8 mouse cellular contexts compared by ENCODE assay signal in genomic region chr12:84219121-84219561, GRCm38 (mm10). TPM values are rescaled to one million over a fixed set of nuclear protein-coding genes. Genes with fewer than 3 reads are reported as not detected.
DNase-seq lines count a peak whose midpoint lies in the region; ATAC-seq and TF ChIP-seq lines count a peak whose summit lies in the region.

No protein-coding gene starts in this region.

- ATAC-seq in heart, postnatal 0 days (ENCODE audit: insufficient read depth, low read depth) = peak; percentile 9; the same call in 1 of the 2 replicates
- peak; percentile 9; the same call in 1 of the 2 replicates for ATAC-seq in lung, embryonic 14.5 days (ENCODE audit: insufficient read depth)
- ATAC-seq in stomach, embryonic 14.5 days (ENCODE audit: insufficient number of reproducible peaks, insufficient read depth, low FRiP score, low read depth) = peak; percentile 5; the same call in 1 of the 2 replicates

- peak overlapping the region; percentile 93 for H3K4me3 ChIP-seq in brown adipose tissue, adult 24 weeks (ENCODE audit: insufficient read depth, low read depth, low read length)
- peak overlapping the region; percentile 95 for H3K4me3 ChIP-seq in heart, postnatal 0 days (ENCODE audit: low read depth, low read length)
- peak overlapping the region; percentile 85 for H3K4me3 ChIP-seq in lung, embryonic 14.5 days (ENCODE audit: low read depth, low read length)
- peak overlapping the region; percentile 89 for H3K4me3 ChIP-seq in stomach, embryonic 14.5 days (ENCODE audit: low read depth, low read length)

- no peaks in the 10 kb centered on the region for H3K27me3 ChIP-seq in heart, postnatal 0 days (ENCODE audit: control insufficient read depth, insufficient read depth, low read length)
- H3K27me3 ChIP-seq in lung, embryonic 14.5 days (ENCODE audit: insufficient read depth, low read length) = no peaks in the 10 kb centered on the region
- no peaks in the 10 kb centered on the region for H3K27me3 ChIP-seq in stomach, embryonic 14.5 days (ENCODE audit: control insufficient read depth, insufficient read depth, low read length)

- H3K27ac ChIP-seq in brown adipose tissue, adult 24 weeks (replicated peaks; ENCODE audit: low read depth, low read length) = peak overlapping the region; percentile 85
- peak overlapping the region; percentile 94 for H3K27ac ChIP-seq in heart, postnatal 0 days (ENCODE audit: low read depth)
- H3K27ac ChIP-seq in lung, embryonic 14.5 days (ENCODE audit: low read depth) = peak overlapping the region; percentile 94
- peak overlapping the region; percentile 96 for H3K27ac ChIP-seq in stomach, embryonic 14.5 days (ENCODE audit: low read length)

- peaks cover 25% of the 10 kb centered on the region for H3K4me1 ChIP-seq in brown adipose tissue, adult 24 weeks (ENCODE audit: control insufficient read depth, insufficient read depth, insufficient read length, low read length)
- H3K4me1 ChIP-seq in heart, postnatal 0 days (ENCODE audit: control insufficient read depth, insufficient read depth) = peaks cover 37% of the 10 kb centered on the region
- H3K4me1 ChIP-seq in lung, embryonic 14.5 days (ENCODE audit: insufficient read depth) = peaks cover 20% of the 10 kb centered on the region
- peaks cover 22% of the 10 kb centered on the region for H3K4me1 ChIP-seq in stomach, embryonic 14.5 days (ENCODE audit: control insufficient read depth, insufficient read depth, low read length)

- H3K9me3 ChIP-seq in heart, postnatal 0 days (replicated peaks; ENCODE audit: control insufficient read depth, low read length) = no peaks in the 10 kb centered on the region
- no peaks in the 10 kb centered on the region for H3K9me3 ChIP-seq in lung, embryonic 14.5 days (ENCODE audit: low read depth, low read length)
- H3K9me3 ChIP-seq in stomach, embryonic 14.5 days (ENCODE audit: control insufficient read depth, low read depth, low read length) = no peaks in the 10 kb centered on the region

- no peak for TF ChIP-seq CTCF in heart, postnatal 0 days (IDR thresholded peaks at IDR 0.05; ENCODE audit: low read depth)
- TF ChIP-seq CTCF in lung, embryonic 14.5 days (IDR thresholded peaks at IDR 0.05; ENCODE audit: low read depth) = no peak

- peak overlapping the region; percentile 90 for H3K4me2 ChIP-seq in heart, postnatal 0 days (ENCODE audit: low read depth, low read length)
- peak overlapping the region; percentile 75 for H3K4me2 ChIP-seq in lung, embryonic 14.5 days
- H3K4me2 ChIP-seq in stomach, embryonic 14.5 days (replicated peaks; ENCODE audit: low read depth, low read length) = peak overlapping the region; percentile 85

- no peak for TF ChIP-seq EP300 in heart, postnatal 0 days (IDR thresholded peaks at IDR 0.05; ENCODE audit: low read depth)

- WGBS in heart, postnatal 0 days = 6% methylated on average over 14 of the region's 14 CpGs
- WGBS in lung, embryonic 14.5 days = 6% methylated on average over 14 of the region's 14 CpGs
- 6% methylated on average over 14 of the region's 14 CpGs for WGBS in stomach, embryonic 14.5 days

- peak overlapping the region; percentile 94 for H3K9ac ChIP-seq in heart, postnatal 0 days (replicated peaks; ENCODE audit: low read depth, low read length)
- peak overlapping the region; percentile 97 for H3K9ac ChIP-seq in lung, embryonic 14.5 days
- H3K9ac ChIP-seq in stomach, embryonic 14.5 days (replicated peaks; ENCODE audit: low read depth, low read length) = peak overlapping the region; percentile 83

- peak; percentile 49 for DNase-seq in layer of hippocampus, adult 9-11 months
- no peak for DNase-seq in layer of hippocampus, postnatal 10 days (ENCODE audit: low spot score in 2 of 2)
- peak; percentile 49 for DNase-seq in heart, postnatal 0 days (ENCODE audit: low spot score)
- no peak for DNase-seq in lung, embryonic 14.5 days
- DNase-seq in embryo, embryonic 10.5 days (ENCODE audit: low spot score) = no peak
- DNase-seq in urinary bladder, postnatal 25 days (ENCODE audit: low spot score) = no peak

- H3K36me3 ChIP-seq in heart, postnatal 0 days (replicated peaks; ENCODE audit: control insufficient read depth, insufficient read depth, low read length) = no peaks in the 10 kb centered on the region
- peaks cover 13% of the 10 kb centered on the region; the same call in 1 of the 2 replicates for H3K36me3 ChIP-seq in lung, embryonic 14.5 days (ENCODE audit: insufficient read depth)
- no peaks in the 10 kb centered on the region for H3K36me3 ChIP-seq in stomach, embryonic 14.5 days (ENCODE audit: control insufficient read depth, insufficient read depth, low read length)

RNA-seq across cellular contexts. Expression of gene Elmsan1, which starts 0.5 kb away (rescaled TPM):
- 10 to 100 TPM; 13.3 to 13.5 TPM for total RNA-seq in layer of hippocampus, postnatal 10 days (2021)
- 6.9 and 9.5 TPM in 2 replicates for polyA plus RNA-seq in brown adipose tissue, adult 24 weeks (2012; ENCODE audit: insufficient read depth, insufficient read length, missing spikeins)
- total RNA-seq in heart, postnatal 0 days (2014; rRNA removed; ENCODE audit: low replicate concordance) = 13.5 and 14.5 TPM in 2 replicates
- 3.5 and 3.6 TPM in 2 replicates for polyA plus RNA-seq in heart, postnatal 0 days (2015; fragmentation: Nextera tagmentation; extraction: Ambion mirVana)
- 11.3 and 12.3 TPM in 2 replicates for polyA plus RNA-seq in lung, embryonic 14.5 days (2014; fragmentation: Nextera tagmentation; extraction: Ambion mirVana)
- polyA plus RNA-seq in stomach, embryonic 14.5 days (2014; fragmentation: Nextera tagmentation; extraction: Ambion mirVana) = 10.2 and 10.6 TPM in 2 replicates

Comparison
In these comparisons a context has a peak if more than half of its experiments do, and no peak if none do; other contexts are left out.
1. DNase-seq: peak in layer of hippocampus, adult 9-11 months (single experiment) and heart, postnatal 0 days (single experiment); none in layer of hippocampus, postnatal 10 days (0 of 2), lung, embryonic 14.5 days (single experiment), embryo, embryonic 10.5 days (single experiment) and urinary bladder, postnatal 25 days (single experiment).
2. Peak in every context shown above with its lines, with median percentiles within 50 percentile points of each other: H3K27ac ChIP-seq, H3K4me3 ChIP-seq, ATAC-seq, H3K4me2 ChIP-seq and H3K9ac ChIP-seq.